Mouse (Mus musculus): ENCODE data around the gene Git1.
A peak's percentile ranks its signal among the peaks of the same experiment; 100 is the strongest.

The Git1 gene

GRCm38 (mm10) chr11:77483043-77483442 lies 10.3 kb upstream of the Git1 start:
- DNase-seq (ENCODE audit: low read depth in 1 of 2, low spot score in 2 of 2) = no peak

DNA sequence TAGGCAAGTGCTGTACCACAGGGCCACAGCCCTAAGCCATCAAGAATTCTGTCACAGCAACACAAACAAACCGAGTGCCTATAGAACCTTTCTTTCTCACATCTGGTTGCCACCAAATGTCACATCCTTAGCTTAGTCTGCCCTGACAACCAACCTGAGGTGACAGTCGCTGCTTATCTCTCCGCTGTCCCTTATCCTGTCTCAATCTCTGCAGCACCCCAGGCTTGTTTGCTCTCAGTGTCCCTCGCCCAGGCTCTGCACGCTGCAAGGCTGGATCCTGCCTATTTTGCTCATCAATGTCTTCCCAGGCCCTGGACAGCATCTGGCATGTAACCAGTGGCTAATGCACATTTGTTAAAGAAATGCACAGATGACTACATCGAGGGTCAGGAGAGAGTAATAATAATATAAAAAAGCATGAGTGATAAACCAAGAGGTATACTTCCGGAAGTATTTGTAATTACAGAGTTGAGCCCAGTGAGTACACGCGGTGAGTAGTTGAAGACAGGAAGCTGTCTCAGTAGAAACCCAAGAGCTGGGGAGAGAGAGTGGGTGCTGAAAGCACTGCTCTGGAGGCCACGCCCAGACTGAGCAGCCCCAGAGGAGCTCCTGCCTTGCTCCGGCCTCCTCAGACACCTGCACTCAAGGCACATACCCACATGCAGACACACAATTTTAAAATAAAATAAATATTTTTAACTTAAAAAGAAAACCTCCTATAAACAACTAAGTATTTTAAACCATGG lies 9.7 kb upstream of the Git1 start:
- no peak for DNase-seq (ENCODE audit: low read depth in 1 of 2, low spot score in 2 of 2)

DNA sequence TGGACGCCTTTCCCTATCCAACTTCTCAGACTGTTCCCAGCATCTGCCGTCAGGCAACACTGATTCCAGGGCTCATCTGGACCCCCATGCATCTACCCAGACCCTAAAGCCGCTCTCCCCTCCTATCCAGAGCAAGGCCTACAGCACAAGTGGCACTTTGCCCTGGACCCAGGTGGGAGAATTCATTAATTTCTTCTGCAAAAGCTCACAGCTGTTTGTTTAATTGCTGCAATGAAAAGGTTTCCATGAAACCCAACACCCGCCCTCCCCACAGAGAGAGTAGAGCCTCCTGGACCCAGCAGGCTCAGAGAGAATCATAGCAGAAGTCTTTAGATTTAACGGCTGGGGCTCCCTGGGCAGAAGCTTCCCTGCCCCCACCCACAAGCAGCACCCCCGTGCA lies 8.1 kb upstream of the Git1 start:
- no peak for DNase-seq (ENCODE audit: low read depth in 1 of 2, low spot score in 2 of 2)

- no peak for DNase-seq (ENCODE audit: low read depth in 1 of 2, low spot score in 2 of 2)
Measured at GRCm38 (mm10) chr11:77486798-77487197, 6.6 kb upstream of the Git1 start.

DNA sequence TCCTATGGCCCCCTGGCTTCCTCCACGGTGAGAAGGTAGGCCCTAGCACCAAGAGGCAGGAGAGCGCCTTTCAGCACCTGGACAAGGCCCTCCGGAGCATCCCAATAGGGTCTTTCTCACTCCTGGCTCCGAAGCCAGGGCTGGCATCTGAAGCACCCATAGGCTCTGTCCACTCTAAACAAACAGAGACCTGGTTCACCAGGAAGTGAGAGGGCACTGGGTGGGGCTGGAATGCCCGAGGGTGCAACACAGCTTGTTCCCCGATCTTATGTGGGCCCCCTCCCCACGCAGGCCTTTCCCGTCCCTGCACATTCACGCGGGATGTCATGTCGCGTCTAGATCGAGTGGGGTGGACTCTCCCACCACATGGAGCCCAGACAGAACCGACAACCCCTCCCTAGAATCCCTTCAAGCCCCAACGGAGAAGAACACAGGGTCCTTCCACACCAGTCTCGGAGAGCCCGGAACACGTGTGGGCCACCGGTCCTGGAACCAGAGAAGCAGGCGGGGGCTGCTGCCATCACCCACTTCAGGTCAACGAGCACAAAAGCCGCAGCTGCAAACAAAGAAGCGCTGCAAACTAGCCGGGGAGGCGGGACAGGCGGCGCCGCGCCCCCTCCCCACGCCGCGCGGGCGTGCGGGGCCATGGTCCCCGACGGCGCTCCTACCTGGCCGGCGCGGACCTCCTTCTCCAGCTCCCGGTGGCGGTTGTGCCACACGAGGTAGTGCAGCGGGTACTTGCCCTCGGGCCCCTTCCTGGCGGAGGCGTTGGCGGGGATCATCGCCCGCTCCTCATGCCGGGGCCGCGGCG lies 4.4 kb upstream of the Git1 start:
- no peak for DNase-seq (ENCODE audit: low read depth in 1 of 2, low spot score in 2 of 2)

GRCm38 (mm10) chr11:77489591-77490235 lies 3.6 kb upstream of the Git1 start, which contains the start of gene Ankrd13b:
Gene Ankrd13b, minus strand, starts transcription at chr11:77489678.
- no peak for DNase-seq (ENCODE audit: low read depth in 1 of 2, low spot score in 2 of 2)

GRCm38 (mm10) chr11:77490451-77490850 lies 2.9 kb upstream of the Git1 start:
- DNase-seq (ENCODE audit: low read depth in 1 of 2, low spot score in 2 of 2) = no peak

GRCm38 (mm10) chr11:77491123-77491501 lies 2.2 kb upstream of the Git1 start:
- DNase-seq (ENCODE audit: low read depth in 1 of 2, low spot score in 2 of 2) = peak in 1 of 2 experiments; percentile 70

GRCm38 (mm10) chr11:77491502-77492291 lies 1.7 kb upstream of the Git1 start:
- DNase-seq (ENCODE audit: low read depth in 1 of 2, low spot score in 2 of 2) = no peak

DNA sequence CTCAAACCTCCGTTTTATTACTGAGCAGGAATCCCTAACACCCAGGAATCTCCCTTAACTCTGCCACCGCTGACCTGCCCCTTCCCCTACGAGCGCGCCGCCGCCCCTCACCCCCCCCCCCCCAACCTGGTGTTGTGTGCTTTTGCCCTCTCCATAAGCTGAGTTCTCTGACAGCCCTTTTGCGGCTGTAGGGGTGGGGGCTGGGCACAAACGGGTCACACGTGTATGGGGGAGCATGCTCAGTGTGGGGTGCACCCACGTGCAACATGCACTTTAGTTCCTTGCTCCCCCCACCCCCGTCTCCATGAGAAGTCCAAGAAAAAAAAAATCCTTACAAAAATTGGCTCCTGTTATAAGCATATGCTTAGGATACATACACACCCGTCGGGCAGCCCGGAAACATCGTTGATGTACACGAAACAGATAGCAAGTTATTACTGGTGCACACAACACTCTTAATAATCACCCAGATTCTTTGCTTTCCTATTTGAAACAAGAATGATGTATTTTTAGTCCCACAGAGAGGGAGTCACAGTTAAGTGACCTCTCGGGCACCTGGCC lies 971 bp upstream of the Git1 start:
- no peak for DNase-seq (ENCODE audit: low read depth in 1 of 2, low spot score in 2 of 2)

DNA sequence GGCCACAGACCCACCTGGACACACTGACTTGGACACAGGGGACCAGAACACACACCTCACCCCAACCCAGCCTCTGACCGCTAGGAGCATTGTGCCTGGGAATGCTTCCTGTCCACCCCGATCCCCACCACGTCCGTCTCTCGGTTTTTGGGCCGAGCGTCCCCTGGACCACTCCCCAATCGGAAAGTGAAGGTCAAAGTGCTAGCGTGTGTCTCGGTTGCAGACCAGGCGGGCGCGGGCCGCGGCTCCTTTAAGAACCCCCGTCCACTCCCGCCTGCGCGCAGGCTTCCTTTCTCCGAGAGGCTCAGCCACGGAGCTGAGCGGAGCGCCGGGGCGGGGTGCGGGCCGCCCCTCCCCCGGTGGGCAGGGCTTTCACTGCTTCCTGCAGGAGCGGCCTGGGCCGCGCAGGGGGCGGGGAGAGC lies 440 bp upstream of the Git1 start:
- DNase-seq (ENCODE audit: low read depth in 1 of 2, low spot score in 2 of 2) = peak; percentile 56 to 76

DNA sequence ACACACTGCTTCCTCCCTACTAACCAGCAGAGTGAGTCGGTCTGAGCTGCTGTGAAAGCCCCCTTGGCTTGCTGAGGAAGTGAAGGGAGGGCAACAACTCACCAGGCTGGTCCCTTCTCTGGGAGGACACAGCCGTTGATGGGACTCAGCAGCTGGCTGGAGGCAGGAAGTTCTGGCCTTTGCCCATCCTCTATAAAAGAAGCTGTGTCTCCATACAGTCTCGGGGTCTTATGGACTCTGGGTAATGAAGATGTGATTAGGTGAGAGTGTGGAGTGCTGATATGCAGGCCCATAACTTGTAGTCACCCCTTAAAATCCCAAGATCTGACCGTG lies 948 bp downstream of the Git1 start:
- DNase-seq (ENCODE audit: low read depth in 1 of 2, low spot score in 2 of 2) = no peak

DNA sequence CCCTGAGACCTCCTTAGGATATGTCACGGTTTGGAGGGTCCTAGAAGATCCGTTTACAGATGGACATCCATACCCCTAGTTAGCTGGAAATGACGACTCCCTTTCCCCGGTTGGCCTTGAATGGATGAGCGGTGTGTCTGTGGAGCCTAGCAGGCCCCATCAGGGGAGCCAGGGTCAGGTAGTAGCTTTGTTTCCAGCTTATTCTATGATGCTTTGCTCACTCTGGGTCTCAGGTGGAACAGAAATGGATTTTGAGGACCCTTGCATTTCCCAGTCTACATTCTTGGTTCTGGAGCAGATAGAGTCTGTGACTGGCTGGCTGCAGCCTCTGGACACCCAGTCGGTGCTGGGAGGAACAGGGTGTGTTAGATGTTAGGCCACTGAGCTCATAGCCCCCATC lies 1.4 kb downstream of the Git1 start:
- no peak for DNase-seq (ENCODE audit: low read depth in 1 of 2, low spot score in 2 of 2)

DNA sequence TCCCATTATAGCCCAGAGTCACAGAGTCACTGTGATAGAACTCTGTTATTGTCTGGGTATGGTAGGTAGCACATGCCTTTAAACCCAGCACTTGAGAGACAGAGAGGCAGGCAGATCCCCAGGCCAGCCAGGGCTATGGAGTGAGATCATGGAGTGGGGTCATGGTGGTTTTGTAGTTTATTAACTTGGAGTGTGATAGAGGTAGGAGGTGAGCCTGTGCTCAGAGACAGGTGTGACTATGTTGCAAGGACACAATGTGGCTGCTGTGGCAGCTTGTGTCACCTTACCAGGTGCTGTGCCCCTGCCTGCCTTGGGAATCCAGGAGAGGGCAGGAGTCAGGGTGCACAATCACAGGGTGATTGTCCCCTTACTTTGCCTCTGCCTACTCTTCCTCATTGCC lies 2.1 kb downstream of the Git1 start:
- no peak for DNase-seq (ENCODE audit: low read depth in 1 of 2, low spot score in 2 of 2)

DNA sequence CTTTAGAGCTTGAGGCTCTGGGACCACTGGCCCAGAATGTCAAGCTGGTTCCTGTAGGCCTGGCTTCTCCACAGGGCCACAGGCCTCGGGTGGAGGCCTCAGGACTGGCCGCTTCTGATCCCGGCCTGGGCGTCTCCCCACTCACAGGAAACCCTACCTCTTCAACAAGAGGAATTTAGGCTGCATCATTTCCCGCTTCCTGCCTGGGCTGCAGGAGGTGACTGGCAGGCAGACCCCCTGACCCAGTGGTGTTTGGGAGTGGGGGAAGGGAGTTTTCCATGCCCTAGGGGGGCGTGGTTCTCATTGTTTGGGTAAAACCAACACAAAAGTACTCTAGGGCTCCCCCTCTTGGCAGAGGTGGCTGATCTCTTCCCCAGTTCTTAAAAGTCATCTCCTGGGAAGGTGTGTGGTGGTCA lies 4.0 kb downstream of the Git1 start:
- no peak for DNase-seq (ENCODE audit: low read depth in 1 of 2, low spot score in 2 of 2)

DNA sequence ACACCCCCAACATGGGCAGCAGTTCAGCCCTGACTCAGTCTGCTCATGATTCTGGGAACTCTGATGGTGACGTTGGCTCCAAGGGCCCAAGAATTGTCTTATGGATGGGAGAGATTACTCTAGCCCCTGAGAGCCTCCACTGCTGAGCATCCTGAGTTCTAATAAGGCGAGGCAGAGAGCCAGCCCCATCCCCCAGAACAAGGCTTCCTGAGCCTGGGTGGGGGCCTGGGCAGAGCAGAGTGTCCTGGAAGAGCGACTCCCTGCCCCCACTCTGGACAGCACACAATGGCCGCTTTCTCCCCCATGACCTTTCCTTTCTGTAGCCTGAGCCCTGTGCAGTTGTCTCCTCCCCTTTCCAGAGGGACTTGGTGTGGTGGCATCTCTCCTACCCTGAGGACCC lies 4.5 kb downstream of the Git1 start:
- DNase-seq (ENCODE audit: low read depth in 1 of 2, low spot score in 2 of 2) = no peak

DNA sequence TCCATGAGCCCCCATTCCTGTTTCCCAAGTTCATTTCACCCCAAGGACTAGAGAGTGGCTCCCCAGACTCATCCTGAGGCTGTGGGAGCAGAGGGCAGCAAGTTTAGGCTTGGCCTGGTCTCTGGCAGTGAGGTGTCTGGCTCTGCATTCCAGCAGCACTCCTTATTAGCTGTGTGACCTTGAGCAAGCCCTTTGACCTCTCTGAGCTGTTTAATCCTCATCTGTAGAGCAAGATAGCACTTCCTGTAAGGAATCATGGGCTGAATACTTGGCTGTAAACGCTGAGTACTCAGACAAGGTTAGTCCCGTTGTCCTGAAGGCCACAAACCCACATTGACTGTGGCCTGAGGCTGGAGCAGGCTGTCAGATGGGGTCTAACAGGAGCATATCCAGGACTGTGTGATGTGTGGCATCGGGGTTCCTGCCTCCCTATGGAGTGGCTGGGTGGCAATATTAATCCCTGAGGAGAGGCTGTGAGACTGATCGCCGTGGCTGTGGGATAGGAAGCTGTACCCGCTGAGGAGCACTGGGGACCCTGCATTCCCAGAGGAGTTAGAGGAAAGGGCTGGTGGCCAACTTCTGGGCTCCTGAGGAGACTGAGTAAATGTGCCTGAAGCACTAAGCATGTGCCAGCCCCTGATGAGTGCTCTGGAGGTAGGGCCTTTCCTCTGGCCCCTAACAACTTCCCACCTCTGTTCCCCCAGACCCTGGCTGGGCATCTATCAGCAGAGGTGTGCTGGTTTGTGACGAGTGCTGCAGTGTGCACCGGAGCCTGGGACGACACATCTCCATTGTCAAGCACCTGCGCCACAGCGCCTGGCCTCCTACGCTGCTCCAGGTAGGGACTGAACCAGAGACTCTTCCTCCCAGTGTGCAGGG lies 5.1 kb downstream of the Git1 start:
- DNase-seq (ENCODE audit: low read depth in 1 of 2, low spot score in 2 of 2) = no peak

- DNase-seq (ENCODE audit: low read depth in 1 of 2, low spot score in 2 of 2) = no peak
Measured at GRCm38 (mm10) chr11:77499354-77499753, 6.0 kb downstream of the Git1 start.

DNA sequence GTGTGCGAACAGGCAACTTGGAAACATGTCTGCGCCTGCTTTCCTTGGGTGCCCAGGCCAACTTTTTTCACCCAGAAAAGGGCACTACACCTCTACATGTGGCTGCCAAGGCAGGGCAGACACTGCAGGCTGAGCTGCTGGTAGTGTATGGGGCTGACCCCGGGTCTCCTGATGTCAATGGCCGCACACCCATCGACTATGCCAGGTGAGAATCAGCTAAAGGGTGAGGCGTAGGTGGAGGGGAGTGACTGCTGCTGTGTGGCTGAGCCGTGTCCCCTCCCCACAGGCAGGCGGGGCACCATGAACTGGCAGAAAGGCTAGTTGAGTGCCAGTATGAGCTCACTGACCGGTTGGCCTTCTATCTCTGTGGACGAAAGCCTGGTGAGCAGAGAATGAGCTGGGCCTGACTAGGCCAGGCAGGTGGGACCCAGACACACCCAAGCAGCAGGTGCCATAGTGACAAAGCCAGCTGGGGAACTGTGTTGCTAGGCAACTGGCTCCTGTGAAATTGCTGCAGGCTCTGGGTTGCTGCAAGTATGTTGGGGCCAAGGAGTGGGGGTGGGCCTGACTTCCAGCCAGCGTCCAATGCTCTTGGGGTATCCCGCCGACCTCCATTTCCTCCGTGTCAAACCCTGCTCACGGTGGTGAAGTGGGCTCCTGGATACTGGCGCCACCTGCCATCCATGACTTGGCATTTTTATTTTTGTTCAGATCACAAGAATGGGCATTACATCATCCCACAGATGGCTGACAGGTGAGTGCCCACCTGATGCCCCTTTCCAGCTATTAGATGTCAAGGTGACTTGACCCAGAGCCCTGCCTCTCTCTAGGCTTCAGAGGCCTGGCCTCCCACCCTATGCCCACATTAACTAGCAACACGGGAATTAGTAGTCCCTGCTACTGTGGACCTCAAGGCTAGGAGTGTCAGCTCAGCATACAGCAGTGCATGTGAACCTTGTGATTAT lies 7.3 kb downstream of the Git1 start:
- no peak for DNase-seq (ENCODE audit: low read depth in 1 of 2, low spot score in 2 of 2)

Data from monocyte, adult 2 months (primary cell).